11 mouse cellular contexts compared by ENCODE assay signal in genomic region chr4:57046160-57046571, GRCm38 (mm10). TPM values are rescaled to one million over a fixed set of nuclear protein-coding genes. Genes with fewer than 3 reads are reported as not detected.
DNase-seq lines count a peak whose midpoint lies in the region; ATAC-seq and TF ChIP-seq lines count a peak whose summit lies in the region.
"Had no signal": no experiment of that assay in that cellular context is flagged by ENCODE, and none has a peak within 500 bp of the region (broad histone marks: within the 10 kb centered on the region; RNA-seq: fewer than 3 reads in every experiment).

No protein-coding gene starts in this region.

- peak; percentile 45 for DNase-seq in layer of hippocampus, adult 11-12 months (ENCODE audit: low spot score)
- no peak for DNase-seq in layer of hippocampus, postnatal 25 days (ENCODE audit: extremely low spot score in 1 of 2, low spot score in 1 of 2)
- peak; percentile 99 for DNase-seq in brain, adult 2 months (ENCODE audit: low read depth, low spot score)
- peak; percentile 96 for DNase-seq in cerebellum, adult 11 months
- DNase-seq in hindbrain, postnatal 0 days (ENCODE audit: low spot score): peak; percentile 72
- DNase-seq in T-cell, adult 2 months (ENCODE audit: low spot score): no peak
- DNase-seq: kidney, adult 11 months; thymus, adult 2 months had no signal

- no peak overlapping the region for H3K9ac ChIP-seq in hindbrain, postnatal 0 days (replicated peaks; ENCODE audit: low read length)
- H3K9ac ChIP-seq: heart, embryonic 13.5 days; lung, embryonic 15.5 days had no signal

- WGBS in hindbrain, postnatal 0 days: 30% methylated on average over 9 of the region's 9 CpGs

- no peaks in the 10 kb centered on the region for H3K36me3 ChIP-seq in hindbrain, postnatal 0 days (ENCODE audit: insufficient read depth, low read length)
- H3K36me3 ChIP-seq: heart, embryonic 13.5 days; lung, embryonic 15.5 days had no signal

- H3K4me1 ChIP-seq in hindbrain, postnatal 0 days (ENCODE audit: insufficient read depth, low read length): no peaks in the 10 kb centered on the region
- H3K4me1 ChIP-seq: lung, embryonic 15.5 days had no signal

- peak; percentile 65 for ATAC-seq in hindbrain, postnatal 0 days
- no peak for ATAC-seq in activated CD4-positive, CD25-positive, alpha-beta regulatory T cell, adult 4 months

- 0 out of 2 replicates have a peak, but pooled peaks cover 3% of the 10 kb centered on the region for H3K9me3 ChIP-seq in hindbrain, postnatal 0 days (ENCODE audit: low read length)
- H3K9me3 ChIP-seq: lung, embryonic 15.5 days had no signal

- H3K4me3 ChIP-seq in hindbrain, postnatal 0 days (ENCODE audit: low read length): no peak overlapping the region
- H3K4me3 ChIP-seq: heart, embryonic 13.5 days; lung, embryonic 15.5 days had no signal

- no peak overlapping the region for H3K4me2 ChIP-seq in hindbrain, postnatal 0 days (ENCODE audit: low read depth, low read length)
- H3K4me2 ChIP-seq: heart, embryonic 13.5 days; lung, embryonic 15.5 days had no signal

- no peak for TF ChIP-seq CTCF in hindbrain, postnatal 0 days (IDR thresholded peaks at IDR 0.05; ENCODE audit: low read depth)

- H3K27ac ChIP-seq in hindbrain, postnatal 0 days: no peak overlapping the region
- H3K27ac ChIP-seq: heart, embryonic 13.5 days; lung, embryonic 15.5 days had no signal

- H3K27me3 ChIP-seq in hindbrain, postnatal 0 days (ENCODE audit: insufficient read depth, low read length): no peaks in the 10 kb centered on the region
- H3K27me3 ChIP-seq: heart, embryonic 13.5 days; lung, embryonic 15.5 days had no signal

RNA-seq across cellular contexts. Expression of gene Frrs1l, which starts 56.0 kb away (rescaled TPM):
- total RNA-seq in layer of hippocampus, postnatal 25 days (2021): 100 to 1,000 TPM; 202 to 207 TPM
- 38.1 and 38.3 TPM in 2 replicates for total RNA-seq in hindbrain, postnatal 0 days (2014; rRNA removed)
- polyA plus RNA-seq in hindbrain, postnatal 0 days (2015; fragmentation: Nextera tagmentation; extraction: Ambion mirVana): 21.8 and 22.5 TPM in 2 replicates
- under 1 TPM in 1 of 2 experiments, not detected in 1; 0.16 TPM for polyA plus RNA-seq in activated CD4-positive, CD25-positive, alpha-beta regulatory T cell, adult 4 months (2017; shearing (Covaris generic))
- polyA plus RNA-seq: thymus, adult 2 months had no signal

Comparison
In these comparisons a context has a peak if more than half of its experiments do, and no peak if none do; other contexts are left out.
1. DNase-seq: peak in layer of hippocampus, adult 11-12 months (single experiment), brain, adult 2 months (single experiment), cerebellum, adult 11 months (single experiment) and hindbrain, postnatal 0 days (single experiment); none in layer of hippocampus, postnatal 25 days (0 of 2) and T-cell, adult 2 months (single experiment).